Mouse (Mus musculus) limb, embryonic 13.5 days (tissue): ENCODE measurements around the gene Fhl3. TPM values are rescaled to one million over a fixed set of nuclear protein-coding genes. Genes with fewer than 3 reads are reported as not detected.

Experiments used
- ATAC-seq: fragments of 200-750 bp; cut with Nextera tagmentation; 2 replicates; pipeline ENCODE4 v1.8.0; 2017; ENCODE audit warnings: low read depth, moderate number of reproducible peaks, moderate TSS enrichment; ENCODE audit not compliant: low FRiP score
- H3K27ac ChIP-seq: fragments of 300-500 bp; sonication (generic); 2 replicates; pipeline ENCODE4 v1.5.1; 2015; ENCODE audit warnings: inconsistent platforms, mild to moderate bottlenecking, moderate library complexity
- H3K27me3 ChIP-seq: fragments of 300-500 bp; sonication (generic); 2 replicates; pipeline ENCODE4 v1.6.1; 2015; ENCODE audit warnings: mild to moderate bottlenecking, inconsistent platforms
- H3K36me3 ChIP-seq: fragments of 300-500 bp; sonication (generic); 2 replicates; pipeline ENCODE4 v1.6.1; 2015; ENCODE audit warnings: inconsistent platforms, mild to moderate bottlenecking, moderate library complexity
- H3K4me1 ChIP-seq: fragments of 300-500 bp; sonication (generic); 2 replicates; pipeline ENCODE4 v1.6.1; 2015; ENCODE audit warnings: inconsistent platforms
- H3K4me2 ChIP-seq: fragments of 300-500 bp; sonication (generic); replicated peaks from 2 replicates; pipeline ENCODE4 v1.6.1; 2015; ENCODE audit warnings: inconsistent platforms, mild to moderate bottlenecking, moderate library complexity
- H3K4me3 ChIP-seq: fragments of 300-500 bp; sonication (generic); 2 replicates; pipeline ENCODE4 v1.5.1; 2015; ENCODE audit warnings: moderate library complexity, mild to moderate bottlenecking, inconsistent platforms
- H3K9ac ChIP-seq: fragments of 300-500 bp; sonication (generic); 2 replicates; pipeline ENCODE4 v1.6.1; 2015; ENCODE audit warnings: mild to moderate bottlenecking, inconsistent platforms
- H3K9me3 ChIP-seq: fragments of 300-500 bp; sonication (generic); 2 replicates; pipeline ENCODE4 v1.6.1; 2016; ENCODE audit warnings: inconsistent platforms
- WGBS: fragments of 180-500 bp; shearing (Covaris S2); methylation state at CpG from one replicate; pipeline ENCODE4 v1.1.7; 2015; 5-methylcytosine and 5-hydroxymethylcytosine counted together
- polyA plus RNA-seq: library from polyadenylated mRNA; unstranded; fragments of >200 nt; fragmentation: Nextera tagmentation; extraction: Ambion mirVana; gene quantifications from 2 replicates; pipeline ENCODE4 v1.2.1, GENCODE M21; 2015

Fhl3 gene
- polyA plus RNA-seq, 1 experiment from 2014 or later: 19.9 TPM

- H3K27me3 ChIP-seq: no peaks in the 10 kb centered on the region
- H3K27ac ChIP-seq: peak within 1 kb of the TSS; percentile 63
- ATAC-seq: peak; percentile 93
- peak within 1 kb of the TSS; percentile 93 for H3K9ac ChIP-seq
- peaks cover 37% of the 10 kb centered on the region for H3K36me3 ChIP-seq
- H3K9me3 ChIP-seq: no peaks in the 10 kb centered on the region
- H3K4me2 ChIP-seq: peak within 1 kb of the TSS; percentile 91
- WGBS: under 1% methylated on average over 57 of the region's 57 CpGs
- H3K4me3 ChIP-seq: peak within 1 kb of the TSS; percentile 97
- peaks cover 28% of the 10 kb centered on the region for H3K4me1 ChIP-seq
These were observed 14.3 kb downstream of the Fhl3 start, which contains the start of gene Sf3a3 for GRCm38 (mm10) chr4:124714545-124715481. Sf3a3 (plus strand) TSS chr4:124714776.

- Histone ChIP-seq H3K4me3 (no peak overlapping the region), H3K4me2 (no peak overlapping the region), H3K27me3 (no peaks in the 10 kb centered on the region), H3K36me3 (peaks cover 79% of the 10 kb centered on the region), H3K9ac (no peak overlapping the region), H3K27ac (no peak overlapping the region), H3K9me3 (no peaks in the 10 kb centered on the region), H3K4me1 (peaks cover 18% of the 10 kb centered on the region)
- WGBS: 95% methylated on average over 4 of the region's 4 CpGs
- no peak for ATAC-seq
These were observed 18.6 kb downstream of the Fhl3 start for GRCm38 (mm10) chr4:124719101-124719500.

- H3K9me3 ChIP-seq: no peaks in the 10 kb centered on the region
- peaks cover 98% of the 10 kb centered on the region for H3K36me3 ChIP-seq
- no peak for ATAC-seq
- no peak overlapping the region for H3K4me3 ChIP-seq
- no peaks in the 10 kb centered on the region for H3K4me1 ChIP-seq
- H3K27me3 ChIP-seq: no peaks in the 10 kb centered on the region
- no peak overlapping the region for H3K4me2 ChIP-seq
- WGBS: 89% methylated on average over 6 of the region's 6 CpGs
- H3K27ac ChIP-seq: no peak overlapping the region
- no peak overlapping the region for H3K9ac ChIP-seq
These were observed 25.6 kb downstream of the Fhl3 start for GRCm38 (mm10) chr4:124726121-124726520.

- H3K36me3 ChIP-seq: peaks cover 19% of the 10 kb centered on the region
- H3K4me1 ChIP-seq: peaks cover 6% of the 10 kb centered on the region; the same call in 1 of the 2 replicates
- H3K27me3 ChIP-seq: no peaks in the 10 kb centered on the region
- no peak overlapping the region for H3K4me2 ChIP-seq
- H3K9ac ChIP-seq: no peak overlapping the region
- no peak for ATAC-seq
- no peak overlapping the region for H3K4me3 ChIP-seq
- no peak overlapping the region for H3K27ac ChIP-seq
- no peaks in the 10 kb centered on the region for H3K9me3 ChIP-seq
- WGBS: 63% methylated on average over 2 of the region's 2 CpGs
These were observed 36.5 kb downstream of the Fhl3 start for GRCm38 (mm10) chr4:124736952-124737351.

GRCm38 (mm10) chr4:124737486-124737885 lies 37.0 kb downstream of the Fhl3 start:
- peaks cover 14% of the 10 kb centered on the region for H3K36me3 ChIP-seq
- no peak for ATAC-seq
- no peak overlapping the region for H3K27ac ChIP-seq
- H3K27me3 ChIP-seq: no peaks in the 10 kb centered on the region
- H3K9me3 ChIP-seq: no peaks in the 10 kb centered on the region
- no peak overlapping the region for H3K9ac ChIP-seq
- no peak overlapping the region for H3K4me3 ChIP-seq
- WGBS: 73% methylated on average over 5 of the region's 5 CpGs
- H3K4me2 ChIP-seq: no peak overlapping the region
- H3K4me1 ChIP-seq: peaks cover 11% of the 10 kb centered on the region; the same call in 1 of the 2 replicates

GRCm38 (mm10) chr4:124738013-124738412 lies 37.5 kb downstream of the Fhl3 start:
- ATAC-seq: no peak
- WGBS: 73% methylated on average over 4 of the region's 4 CpGs

GRCm38 (mm10) chr4:124738783-124739182 lies 38.3 kb downstream of the Fhl3 start:
- H3K36me3 ChIP-seq: peaks cover 1% of the 10 kb centered on the region
- H3K9me3 ChIP-seq: no peaks in the 10 kb centered on the region
- H3K27ac ChIP-seq: no peak overlapping the region
- no peaks in the 10 kb centered on the region for H3K27me3 ChIP-seq
- H3K4me2 ChIP-seq: no peak overlapping the region
- 50% methylated on average over 1 of the region's 1 CpGs for WGBS
- H3K4me3 ChIP-seq: no peak overlapping the region
- peaks cover 11% of the 10 kb centered on the region; the same call in 1 of the 2 replicates for H3K4me1 ChIP-seq
- H3K9ac ChIP-seq: no peak overlapping the region
- no peak for ATAC-seq

More at GRCm38 (mm10) chr4:124738013-124738412, 37.5 kb downstream of the Fhl3 start:
- no peak overlapping the region for H3K9ac ChIP-seq
- no peak overlapping the region for H3K4me3 ChIP-seq
- peaks cover 9% of the 10 kb centered on the region for H3K36me3 ChIP-seq
- H3K27me3 ChIP-seq: no peaks in the 10 kb centered on the region
- H3K9me3 ChIP-seq: no peaks in the 10 kb centered on the region
- H3K4me2 ChIP-seq: no peak overlapping the region
- H3K4me1 ChIP-seq: peaks cover 11% of the 10 kb centered on the region; the same call in 1 of the 2 replicates
- H3K27ac ChIP-seq: no peak overlapping the region

- Histone ChIP-seq H3K27me3 (no peaks in the 10 kb centered on the region), H3K27ac (no peak within 1 kb of the TSS), H3K9ac (peak within 1 kb of the TSS; percentile 77), H3K4me1 (peaks cover 11% of the 10 kb centered on the region; the same call in 1 of the 2 replicates), H3K9me3 (no peaks in the 10 kb centered on the region), H3K4me3 (peak within 1 kb of the TSS; percentile 54), H3K4me2 (peak within 1 kb of the TSS; percentile 77), H3K36me3 (peaks cover 11% of the 10 kb centered on the region)
- 18% methylated on average over 25 of the region's 25 CpGs for WGBS
- ATAC-seq: peak; percentile 90
These were observed 41.2 kb downstream of the Fhl3 start, which contains the start of gene Inpp5b for GRCm38 (mm10) chr4:124741376-124742343. Inpp5b (plus strand) TSS chr4:124741850.

- ATAC-seq: no peak
- Histone ChIP-seq H3K4me1 (peaks cover 11% of the 10 kb centered on the region; the same call in 1 of the 2 replicates), H3K27ac (no peak overlapping the region), H3K4me2 (peak overlapping the region; percentile 77; the same call in 1 of the 2 replicates), H3K9ac (no peak overlapping the region), H3K27me3 (no peaks in the 10 kb centered on the region), H3K9me3 (no peaks in the 10 kb centered on the region), H3K4me3 (no peak overlapping the region), H3K36me3 (peaks cover 19% of the 10 kb centered on the region)
- WGBS: 91% methylated on average over 11 of the region's 11 CpGs
These were observed 42.3 kb downstream of the Fhl3 start for GRCm38 (mm10) chr4:124742839-124743238.

GRCm38 (mm10) chr4:124746577-124746976 lies 46.1 kb downstream of the Fhl3 start:
- 79% methylated on average over 7 of the region's 7 CpGs for WGBS
- Histone ChIP-seq H3K36me3 (peaks cover 22% of the 10 kb centered on the region), H3K27ac (no peak overlapping the region), H3K9me3 (no peaks in the 10 kb centered on the region), H3K4me2 (no peak overlapping the region), H3K9ac (no peak overlapping the region), H3K27me3 (no peaks in the 10 kb centered on the region), H3K4me3 (no peak overlapping the region), H3K4me1 (peaks cover 10% of the 10 kb centered on the region; the same call in 1 of the 2 replicates)
- ATAC-seq: no peak

- no peaks in the 10 kb centered on the region for H3K9me3 ChIP-seq
- 55% methylated on average over 4 of the region's 4 CpGs for WGBS
- peaks cover 14% of the 10 kb centered on the region for H3K4me1 ChIP-seq
- no peak overlapping the region for H3K27ac ChIP-seq
- no peaks in the 10 kb centered on the region for H3K27me3 ChIP-seq
- peaks cover 22% of the 10 kb centered on the region for H3K36me3 ChIP-seq
- ATAC-seq: no peak
- no peak overlapping the region for H3K9ac ChIP-seq
- no peak overlapping the region for H3K4me2 ChIP-seq
- no peak overlapping the region for H3K4me3 ChIP-seq
These were observed 47.4 kb downstream of the Fhl3 start for GRCm38 (mm10) chr4:124747851-124748250.
